Mouse (Mus musculus): ENCODE data around the gene Plxna2. TPM values are rescaled to one million over a fixed set of nuclear protein-coding genes. Genes with fewer than 3 reads are reported as not detected.
A peak's percentile ranks its signal among the peaks of the same experiment; 100 is the strongest.

The Plxna2 gene
- polyA plus RNA-seq, 1 experiment = 34.7 TPM

DNA sequence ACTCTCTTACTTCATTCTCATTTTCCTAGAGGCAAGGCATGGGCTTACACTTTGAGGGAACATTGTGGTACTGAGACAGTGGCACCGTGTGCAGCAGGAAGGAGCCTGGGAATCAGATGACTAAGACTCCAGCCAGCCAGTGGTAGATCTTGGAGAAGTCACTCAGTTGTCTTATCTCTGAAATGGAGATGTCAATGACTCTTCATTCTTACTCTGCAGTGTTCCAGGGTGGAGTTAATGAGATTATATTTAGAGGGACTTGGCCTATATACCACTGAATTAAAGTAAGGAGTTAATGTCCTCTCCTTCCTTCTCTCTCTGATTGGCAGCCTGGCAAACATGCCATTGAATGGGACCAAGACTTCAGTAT, 54.5 kb downstream of the Plxna2 start:
- no peak for TF ChIP-seq CTCF (IDR thresholded peaks at IDR 0.05; ENCODE audit: extremely low read depth, insufficient read depth, low read length)
- TF ChIP-seq POLR2A (IDR thresholded peaks at IDR 0.05; ENCODE audit: extremely low read depth, insufficient read depth, low read length) = no peak
- Histone ChIP-seq H3K4me3 (ENCODE audit: insufficient read depth, low read length) (no peak overlapping the region), H3K27ac (ENCODE audit: insufficient read depth, low read length) (no peak overlapping the region), H3K4me1 (ENCODE audit: control insufficient read depth, insufficient read depth, low read length) (peaks cover 5% of the 10 kb centered on the region)

DNA sequence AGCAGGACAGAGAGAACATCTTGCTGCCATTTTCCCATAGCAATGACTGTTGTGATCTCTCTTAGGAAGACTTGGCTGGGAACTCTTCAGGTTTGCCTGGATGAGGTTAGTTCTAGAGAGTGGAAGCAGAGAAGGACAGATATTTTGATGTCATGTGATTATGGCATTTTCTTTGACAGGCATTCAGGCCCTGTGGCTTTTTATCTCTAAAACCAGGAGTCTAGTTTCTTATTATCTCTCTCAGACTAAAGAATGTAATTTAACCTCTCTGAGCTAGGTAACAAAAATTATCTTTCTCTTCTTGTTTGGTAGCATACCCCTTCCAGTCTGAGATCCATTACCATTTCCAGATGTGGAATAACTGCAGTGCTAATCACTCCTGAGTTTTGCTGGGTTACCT, 55.2 kb downstream of the Plxna2 start:
- TF ChIP-seq POLR2A (IDR thresholded peaks at IDR 0.05; ENCODE audit: extremely low read depth, insufficient read depth, low read length) = no peak
- no peak for TF ChIP-seq CTCF (IDR thresholded peaks at IDR 0.05; ENCODE audit: extremely low read depth, insufficient read depth, low read length)
- no peak overlapping the region for H3K4me3 ChIP-seq (ENCODE audit: insufficient read depth, low read length)
- H3K27ac ChIP-seq (ENCODE audit: insufficient read depth, low read length) = no peak overlapping the region
- peaks cover 5% of the 10 kb centered on the region for H3K4me1 ChIP-seq (ENCODE audit: control insufficient read depth, insufficient read depth, low read length)

DNA sequence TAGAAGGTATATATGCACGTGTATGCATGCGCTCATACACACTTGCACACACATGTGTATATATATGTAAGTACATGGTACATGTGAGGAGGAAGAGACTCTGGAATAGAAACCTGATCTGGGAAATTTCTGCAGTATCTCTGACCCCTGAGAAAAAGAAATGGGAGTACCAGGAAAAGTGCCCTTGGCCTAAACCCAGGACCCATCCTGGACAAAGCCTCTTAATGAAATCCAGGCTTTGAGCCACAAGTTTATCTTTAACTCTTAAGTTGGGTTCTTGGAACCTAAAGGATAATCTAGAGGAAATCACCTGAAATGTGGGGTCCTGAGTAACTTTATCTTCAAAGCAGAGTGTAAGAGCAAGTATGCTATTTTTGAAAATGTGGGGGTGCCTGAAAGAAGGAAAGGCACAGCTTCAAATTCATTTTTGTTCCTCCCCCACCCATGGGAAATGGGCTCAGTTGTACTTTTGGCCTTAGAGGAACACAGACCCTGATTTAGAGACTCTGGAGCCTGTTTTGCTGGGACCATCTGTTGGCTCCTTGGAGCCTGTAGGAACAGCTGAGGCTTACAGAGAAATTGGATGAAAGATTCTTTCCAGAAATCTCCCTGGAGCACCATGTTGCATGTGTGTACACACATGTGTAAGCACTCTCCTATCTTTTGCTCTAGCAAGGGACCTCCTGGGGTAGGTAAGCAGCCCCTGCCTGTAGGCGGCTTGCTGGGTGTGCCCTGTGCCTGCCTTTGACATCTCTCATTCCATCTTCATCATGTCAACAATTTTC, 57.3 kb downstream of the Plxna2 start:
- Histone ChIP-seq H3K4me1 (ENCODE audit: control insufficient read depth, insufficient read depth, low read length) (peaks cover 9% of the 10 kb centered on the region), H3K4me3 (ENCODE audit: insufficient read depth, low read length) (no peak overlapping the region), H3K27ac (ENCODE audit: insufficient read depth, low read length) (peak overlapping the region; percentile 75; the same call in 1 of the 2 replicates)
- TF ChIP-seq CTCF (IDR thresholded peaks at IDR 0.05; ENCODE audit: extremely low read depth, insufficient read depth, low read length) (no peak), POLR2A (IDR thresholded peaks at IDR 0.05; ENCODE audit: extremely low read depth, insufficient read depth, low read length) (no peak)

DNA sequence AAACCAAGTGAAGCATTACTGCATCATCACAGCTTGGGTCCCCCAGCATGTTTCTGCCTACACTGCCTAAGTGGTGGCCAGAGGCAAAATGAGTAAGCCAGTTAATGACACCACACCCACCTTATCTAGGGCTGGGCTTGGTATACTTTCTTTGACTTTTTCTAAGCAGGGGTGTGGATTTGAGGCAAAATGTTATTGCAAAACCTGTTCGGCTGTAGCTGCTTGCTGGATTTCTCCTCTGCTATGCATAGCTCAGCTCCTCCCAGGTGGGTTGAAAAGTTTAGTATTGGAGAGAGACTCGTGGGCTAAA, 57.8 kb downstream of the Plxna2 start:
- no peak overlapping the region for H3K4me3 ChIP-seq (ENCODE audit: insufficient read depth, low read length)
- peaks cover 9% of the 10 kb centered on the region for H3K4me1 ChIP-seq (ENCODE audit: control insufficient read depth, insufficient read depth, low read length)
- TF ChIP-seq CTCF (IDR thresholded peaks at IDR 0.05; ENCODE audit: extremely low read depth, insufficient read depth, low read length) = no peak
- TF ChIP-seq POLR2A (IDR thresholded peaks at IDR 0.05; ENCODE audit: extremely low read depth, insufficient read depth, low read length) = no peak
- peak overlapping the region; percentile 75; the same call in 1 of the 2 replicates for H3K27ac ChIP-seq (ENCODE audit: insufficient read depth, low read length)

DNA sequence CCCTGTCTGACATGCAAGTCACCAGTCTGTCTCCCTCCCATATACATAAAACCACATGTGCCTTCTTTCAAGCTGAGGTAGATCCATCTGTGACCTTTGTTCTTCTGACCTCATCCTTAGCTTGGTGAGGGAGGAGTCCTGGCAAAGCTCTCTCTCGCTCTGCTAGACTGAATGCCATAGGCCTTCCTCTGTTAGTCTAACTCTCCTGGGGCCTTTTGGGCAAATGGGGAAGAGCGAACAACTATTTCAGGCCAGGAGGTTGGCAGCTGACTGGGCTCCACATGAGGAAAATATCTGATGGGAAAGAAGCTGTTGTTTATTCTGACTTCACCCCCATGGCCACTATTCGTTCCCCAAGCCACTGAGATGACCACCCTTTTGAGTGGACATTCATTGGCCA, 59.9 kb downstream of the Plxna2 start:
- TF ChIP-seq POLR2A (IDR thresholded peaks at IDR 0.05; ENCODE audit: extremely low read depth, insufficient read depth, low read length) = no peak
- TF ChIP-seq CTCF (IDR thresholded peaks at IDR 0.05; ENCODE audit: extremely low read depth, insufficient read depth, low read length) = no peak
- Histone ChIP-seq H3K4me1 (ENCODE audit: control insufficient read depth, insufficient read depth, low read length) (peaks cover 16% of the 10 kb centered on the region), H3K4me3 (ENCODE audit: insufficient read depth, low read length) (no peak overlapping the region), H3K27ac (ENCODE audit: insufficient read depth, low read length) (no peak overlapping the region)

DNA sequence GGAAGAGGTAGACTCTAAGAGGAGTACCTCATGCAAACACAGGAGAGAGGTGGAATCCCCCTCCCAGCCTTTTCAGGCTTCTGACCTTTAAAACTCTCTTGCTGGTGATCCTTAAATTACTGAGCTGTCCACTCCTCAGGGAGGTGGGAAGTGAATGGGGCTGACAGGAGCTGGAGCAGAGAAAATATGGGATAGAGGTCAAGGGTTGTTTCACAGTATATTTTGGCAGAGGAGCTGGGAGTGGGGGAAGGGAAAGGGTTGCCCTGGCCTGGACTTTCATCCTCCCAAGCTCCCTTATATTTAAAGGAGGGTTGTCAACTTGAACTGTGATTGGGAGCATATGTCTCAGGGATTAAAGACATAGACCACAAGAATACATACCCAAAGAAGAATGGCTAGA, 61.1 kb downstream of the Plxna2 start:
- Histone ChIP-seq H3K4me3 (ENCODE audit: insufficient read depth, low read length) (no peak overlapping the region), H3K27ac (ENCODE audit: insufficient read depth, low read length) (no peak overlapping the region), H3K4me1 (ENCODE audit: control insufficient read depth, insufficient read depth, low read length) (peaks cover 18% of the 10 kb centered on the region)
- TF ChIP-seq CTCF (IDR thresholded peaks at IDR 0.05; ENCODE audit: extremely low read depth, insufficient read depth, low read length) (no peak), POLR2A (IDR thresholded peaks at IDR 0.05; ENCODE audit: extremely low read depth, insufficient read depth, low read length) (no peak)

DNA sequence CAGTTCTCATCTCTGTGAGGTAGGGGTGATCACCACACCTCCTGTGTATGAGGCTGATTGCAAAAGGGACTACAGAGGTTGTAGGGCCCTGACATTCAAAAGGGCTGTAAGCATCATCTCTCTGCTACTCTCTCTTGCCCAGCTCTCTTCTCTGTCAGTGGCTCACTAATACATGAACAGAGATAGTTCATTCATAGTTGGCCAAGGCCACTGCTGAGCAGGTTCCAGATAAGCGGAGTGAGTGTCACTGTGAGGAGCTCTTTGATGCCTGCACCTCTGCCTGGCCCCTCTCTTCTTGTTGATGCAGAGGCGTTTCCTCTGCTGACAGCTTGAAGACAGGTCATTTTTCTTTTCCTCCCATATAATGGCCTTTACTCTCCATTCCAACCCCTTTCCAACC, 62.1 kb downstream of the Plxna2 start:
- TF ChIP-seq POLR2A (IDR thresholded peaks at IDR 0.05; ENCODE audit: extremely low read depth, insufficient read depth, low read length) (no peak), CTCF (IDR thresholded peaks at IDR 0.05; ENCODE audit: extremely low read depth, insufficient read depth, low read length) (no peak)

DNA sequence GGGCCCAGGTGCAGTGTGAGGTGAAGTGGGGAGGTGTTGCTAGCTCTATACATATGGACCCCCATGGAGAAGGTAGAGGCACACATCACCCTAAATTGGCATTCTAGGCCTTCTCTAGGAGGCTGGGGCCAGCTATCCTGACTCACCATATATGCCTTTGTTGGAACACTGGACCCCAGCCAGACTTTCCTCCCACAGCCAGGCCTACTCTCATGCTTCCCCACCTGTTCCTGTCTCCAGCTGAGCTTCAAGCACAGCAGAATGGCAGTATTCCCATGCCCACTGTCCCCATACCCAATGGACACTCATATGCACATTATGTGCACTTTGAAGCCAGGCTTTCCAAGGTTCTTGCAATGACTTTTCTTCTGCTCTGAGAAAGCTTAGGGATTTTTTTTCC, 64.0 kb downstream of the Plxna2 start:
- H3K27ac ChIP-seq (ENCODE audit: insufficient read depth, low read length) = no peak overlapping the region
- H3K4me3 ChIP-seq (ENCODE audit: insufficient read depth, low read length) = no peak overlapping the region
- H3K4me1 ChIP-seq (ENCODE audit: control insufficient read depth, insufficient read depth, low read length) = peaks cover 23% of the 10 kb centered on the region
- TF ChIP-seq CTCF (IDR thresholded peaks at IDR 0.05; ENCODE audit: extremely low read depth, insufficient read depth, low read length) (no peak), POLR2A (IDR thresholded peaks at IDR 0.05; ENCODE audit: extremely low read depth, insufficient read depth, low read length) (no peak)

More for the DNA sequence above, 62.1 kb downstream of the Plxna2 start:
- no peak overlapping the region for H3K4me3 ChIP-seq (ENCODE audit: insufficient read depth, low read length)
- H3K27ac ChIP-seq (ENCODE audit: insufficient read depth, low read length) = no peak overlapping the region
- H3K4me1 ChIP-seq (ENCODE audit: control insufficient read depth, insufficient read depth, low read length) = peaks cover 18% of the 10 kb centered on the region

DNA sequence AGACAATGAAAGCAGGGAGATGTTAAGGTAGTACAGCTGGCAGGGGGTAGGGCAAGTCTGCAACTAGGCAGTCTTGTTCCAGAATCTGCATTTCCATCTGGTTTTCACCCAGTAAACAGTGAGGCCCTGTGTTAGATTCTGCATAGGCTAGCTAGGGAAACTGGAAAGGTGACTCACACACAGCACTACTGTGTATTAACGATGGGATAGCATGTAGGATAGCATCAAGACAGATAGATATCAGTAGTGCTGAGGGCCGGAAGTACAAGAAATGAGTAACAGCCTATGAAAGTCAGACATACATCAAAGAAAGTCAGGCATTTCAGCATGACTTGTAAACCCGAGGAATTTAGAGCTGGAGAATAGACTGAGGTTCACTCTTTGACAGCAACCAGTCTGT, 65.1 kb downstream of the Plxna2 start:
- peak overlapping the region; percentile 54; the same call in 1 of the 2 replicates for H3K27ac ChIP-seq (ENCODE audit: insufficient read depth, low read length)
- TF ChIP-seq POLR2A (IDR thresholded peaks at IDR 0.05; ENCODE audit: extremely low read depth, insufficient read depth, low read length) = no peak
- TF ChIP-seq CTCF (IDR thresholded peaks at IDR 0.05; ENCODE audit: extremely low read depth, insufficient read depth, low read length) = no peak
- no peak overlapping the region for H3K4me3 ChIP-seq (ENCODE audit: insufficient read depth, low read length)
- H3K4me1 ChIP-seq (ENCODE audit: control insufficient read depth, insufficient read depth, low read length) = peaks cover 27% of the 10 kb centered on the region

DNA sequence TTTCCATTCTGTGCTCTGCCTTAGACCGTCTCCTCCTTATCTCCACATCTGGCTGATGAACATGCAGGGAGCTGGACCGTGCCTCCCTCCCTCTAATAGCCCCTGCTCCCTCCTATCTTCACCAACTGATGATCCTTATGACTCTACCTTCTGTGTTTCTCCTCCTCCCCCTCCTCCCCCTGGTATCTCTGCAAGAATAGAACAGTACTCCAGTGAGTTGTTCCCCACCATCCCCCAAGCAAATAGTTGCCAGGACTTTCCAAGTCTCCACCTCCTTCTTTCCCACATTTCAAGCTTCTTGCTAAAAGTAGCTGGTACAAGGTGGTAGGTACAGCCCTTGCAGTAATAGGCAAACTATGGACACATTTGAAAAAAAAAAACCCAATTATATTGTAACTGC, 67.9 kb downstream of the Plxna2 start:
- peaks cover 25% of the 10 kb centered on the region for H3K4me1 ChIP-seq (ENCODE audit: control insufficient read depth, insufficient read depth, low read length)
- H3K4me3 ChIP-seq (ENCODE audit: insufficient read depth, low read length) = no peak overlapping the region
- no peak for TF ChIP-seq POLR2A (IDR thresholded peaks at IDR 0.05; ENCODE audit: extremely low read depth, insufficient read depth, low read length)
- peak overlapping the region; percentile 75 for H3K27ac ChIP-seq (ENCODE audit: insufficient read depth, low read length)

Data from cortical plate, adult 2 months (tissue).